Mouse (Mus musculus): ENCODE measurements around the gene Wnt1.

- TF ChIP-seq POLR2A (IDR thresholded peaks at IDR 0.05; ENCODE audit: insufficient read depth, low read length) (peak; percentile 47), CTCF (IDR thresholded peaks at IDR 0.05; ENCODE audit: low read depth, low read length) (peak; percentile 42)
Observed at GRCm38 (mm10) chr15:98830736-98831683, 41.4 kb downstream of the Wnt1 start, which contains the start of gene Prkag1.

All from ES-Bruce4 (cell line).